In the genomic region with DNA sequence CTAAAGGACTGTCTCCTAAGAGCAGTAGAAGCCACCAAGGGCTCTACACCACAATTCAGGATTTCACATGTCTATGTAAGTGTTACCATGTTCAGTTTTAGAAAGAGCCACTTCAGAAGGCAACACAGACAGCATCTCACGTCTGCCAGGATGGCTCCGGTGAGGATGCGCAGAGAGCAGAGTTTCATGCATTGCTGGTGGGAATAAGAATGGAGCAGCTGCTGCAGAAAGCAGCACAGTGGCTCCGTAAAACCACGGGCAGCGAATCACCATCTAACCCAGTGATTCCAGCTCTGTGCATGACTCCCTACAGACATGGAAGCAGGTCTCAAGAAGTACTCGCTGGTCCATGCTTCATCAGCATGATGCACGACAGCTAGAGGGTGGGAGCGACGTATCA, we compare ENCODE assay signal across 19 mouse cellular contexts. TPM values are rescaled to one million over a fixed set of nuclear protein-coding genes. Genes with fewer than 3 reads are reported as not detected.
DNase-seq lines count a peak whose midpoint lies in the region; ATAC-seq and TF ChIP-seq lines count a peak whose summit lies in the region.
"Had no signal": no experiment of that assay in that cellular context is flagged by ENCODE, and none has a peak within 500 bp of the region (broad histone marks: within the 10 kb centered on the region; RNA-seq: fewer than 3 reads in every experiment).

No protein-coding gene starts in this region.

- no peaks in the 10 kb centered on the region for H3K36me3 ChIP-seq in intestine, embryonic 15.5 days
- no peaks in the 10 kb centered on the region for H3K36me3 ChIP-seq in intestine, embryonic 16.5 days (ENCODE audit: control insufficient read depth, insufficient read depth, low read length)
- H3K36me3 ChIP-seq in liver, adult 2 months (ENCODE audit: control insufficient read depth, insufficient read depth, low read length) = no peaks in the 10 kb centered on the region
- no peaks in the 10 kb centered on the region for H3K36me3 ChIP-seq in liver, embryonic 11.5 days (ENCODE audit: control insufficient read depth, insufficient read depth, low read length)
- H3K36me3 ChIP-seq: embryonic facial prominence, embryonic 10.5 days; embryonic facial prominence, embryonic 12.5 days; forebrain, embryonic 15.5 days had no signal

- no peak for TF ChIP-seq CTCF in liver, adult 2 months (IDR thresholded peaks at IDR 0.05; ENCODE audit: low read depth, low read length)

- no peaks in the 10 kb centered on the region for H3K9me3 ChIP-seq in intestine, embryonic 15.5 days
- H3K9me3 ChIP-seq in intestine, embryonic 16.5 days (ENCODE audit: control insufficient read depth, low read length) = no peaks in the 10 kb centered on the region
- H3K9me3 ChIP-seq in liver, embryonic 11.5 days (ENCODE audit: control insufficient read depth, low read length) = no peaks in the 10 kb centered on the region
- H3K9me3 ChIP-seq: embryonic facial prominence, embryonic 10.5 days; embryonic facial prominence, embryonic 12.5 days; forebrain, embryonic 13.5 days; forebrain, embryonic 15.5 days had no signal

- H3K4me2 ChIP-seq in intestine, embryonic 15.5 days (replicated peaks) = no peak overlapping the region
- H3K4me2 ChIP-seq in intestine, embryonic 16.5 days (ENCODE audit: low read depth, low read length) = no peak overlapping the region
- H3K4me2 ChIP-seq in liver, embryonic 11.5 days = no peak overlapping the region
- H3K4me2 ChIP-seq: embryonic facial prominence, embryonic 12.5 days; forebrain, embryonic 13.5 days; forebrain, embryonic 15.5 days had no signal

- DNase-seq in liver, adult 2 months (ENCODE audit: extremely low read depth, low read depth, low spot score) = no peak
- DNase-seq in liver, embryonic 11.5 days (ENCODE audit: low spot score) = no peak
- peak; percentile 21 for DNase-seq in right cerebral cortex, adult 18-20 months
- no peak for DNase-seq in right cerebral cortex, postnatal 36 days (ENCODE audit: low spot score in 2 of 2)
- no peak for DNase-seq in thymus, postnatal 10 days (ENCODE audit: low spot score in 2 of 2)
- DNase-seq: adrenal gland, postnatal 25 days; cerebellum, adult 11-12 months; cerebellum, adult 2 months; cerebellum, adult 9-10 months; cerebellum, postnatal 10 days; cerebellum, postnatal 25 days had no signal

- H3K9ac ChIP-seq in intestine, embryonic 15.5 days = no peak overlapping the region
- H3K9ac ChIP-seq in intestine, embryonic 16.5 days (ENCODE audit: low read depth, low read length) = no peak overlapping the region
- H3K9ac ChIP-seq in liver, adult 2 months (ENCODE audit: low read depth, low read length) = peak overlapping the region; percentile 19; the same call in 1 of the 2 replicates
- H3K9ac ChIP-seq in liver, embryonic 11.5 days (ENCODE audit: low read depth, low read length) = no peak overlapping the region
- H3K9ac ChIP-seq: embryonic facial prominence, embryonic 12.5 days; forebrain, embryonic 13.5 days; forebrain, embryonic 15.5 days had no signal

- no peak overlapping the region for H3K4me3 ChIP-seq in intestine, embryonic 15.5 days (replicated peaks)
- no peak overlapping the region for H3K4me3 ChIP-seq in intestine, embryonic 16.5 days (ENCODE audit: low read length)
- no peak overlapping the region for H3K4me3 ChIP-seq in liver, adult 2 months (ENCODE audit: insufficient read depth, low read depth, low read length)
- no peak overlapping the region for H3K4me3 ChIP-seq in liver, embryonic 11.5 days (ENCODE audit: low read depth, low read length)
- H3K4me3 ChIP-seq: embryonic facial prominence, embryonic 10.5 days; embryonic facial prominence, embryonic 12.5 days; forebrain, embryonic 13.5 days; forebrain, embryonic 15.5 days had no signal

- peak; percentile 8; the same call in 1 of the 2 replicates for ATAC-seq in intestine, embryonic 15.5 days
- ATAC-seq in intestine, embryonic 16.5 days = no peak
- no peak for ATAC-seq in liver, embryonic 11.5 days (replicated peaks; ENCODE audit: low FRiP score)
- ATAC-seq: forebrain, embryonic 13.5 days; forebrain, embryonic 15.5 days had no signal

- 0 out of 2 replicates have a peak, but pooled peaks cover 3% of the 10 kb centered on the region for H3K4me1 ChIP-seq in intestine, embryonic 15.5 days (replicated peaks)
- no peaks in the 10 kb centered on the region; the same call in 1 of the 2 replicates for H3K4me1 ChIP-seq in intestine, embryonic 16.5 days (ENCODE audit: control insufficient read depth, insufficient read depth, low read length)
- peaks cover 18% of the 10 kb centered on the region for H3K4me1 ChIP-seq in liver, adult 2 months (ENCODE audit: control insufficient read depth, insufficient read depth, low read length)
- no peaks in the 10 kb centered on the region for H3K4me1 ChIP-seq in liver, embryonic 11.5 days (replicated peaks; ENCODE audit: control insufficient read depth, insufficient read depth, low read length)
- H3K4me1 ChIP-seq: embryonic facial prominence, embryonic 10.5 days; embryonic facial prominence, embryonic 12.5 days; forebrain, embryonic 13.5 days; forebrain, embryonic 15.5 days had no signal

- no peaks in the 10 kb centered on the region for H3K27me3 ChIP-seq in intestine, embryonic 15.5 days (replicated peaks)
- H3K27me3 ChIP-seq in intestine, embryonic 16.5 days (replicated peaks; ENCODE audit: control insufficient read depth, insufficient read depth, low read length) = no peaks in the 10 kb centered on the region
- no peaks in the 10 kb centered on the region for H3K27me3 ChIP-seq in liver, adult 2 months (ENCODE audit: control insufficient read depth, insufficient read depth, low read length)
- no peaks in the 10 kb centered on the region for H3K27me3 ChIP-seq in liver, embryonic 11.5 days (replicated peaks; ENCODE audit: control insufficient read depth, insufficient read depth, low read length)
- H3K27me3 ChIP-seq: embryonic facial prominence, embryonic 12.5 days; forebrain, embryonic 13.5 days; forebrain, embryonic 15.5 days had no signal

- 88% methylated on average over 10 of the region's 10 CpGs for WGBS in intestine, embryonic 15.5 days
- WGBS in intestine, embryonic 16.5 days = 91% methylated on average over 10 of the region's 10 CpGs
- WGBS in liver, adult 2 months = 86% methylated on average over 10 of the region's 10 CpGs
- 86% methylated on average over 10 of the region's 10 CpGs for WGBS in liver, embryonic 11.5 days

- TF ChIP-seq POLR2A in liver, adult 2 months (IDR thresholded peaks at IDR 0.05; ENCODE audit: extremely low read depth, insufficient read depth, low read length) = no peak

- peaks cover 6% of the 10 kb centered on the region; the same call in 1 of the 2 replicates for H3K79me2 ChIP-seq in liver, adult 2 months (ENCODE audit: control insufficient read depth, insufficient read depth, low read length)

- no peak overlapping the region for H3K27ac ChIP-seq in intestine, embryonic 15.5 days
- H3K27ac ChIP-seq in intestine, embryonic 16.5 days (ENCODE audit: low read length) = no peak overlapping the region; the same call in 1 of the 2 replicates
- H3K27ac ChIP-seq in liver, adult 2 months (replicated peaks; ENCODE audit: insufficient read depth, low read depth, low read length) = peak overlapping the region; percentile 72
- H3K27ac ChIP-seq in liver, embryonic 11.5 days (ENCODE audit: low read depth, low read length) = no peak overlapping the region
- H3K27ac ChIP-seq: embryonic facial prominence, embryonic 10.5 days; embryonic facial prominence, embryonic 12.5 days; forebrain, embryonic 13.5 days; forebrain, embryonic 15.5 days had no signal

RNA-seq across cellular contexts. Expression of a gene that starts 31.5 kb away (rescaled TPM):
- polyA plus RNA-seq in intestine, embryonic 15.5 days (2015; fragmentation: Nextera tagmentation; extraction: Ambion mirVana) = 0.15 and 0.19 TPM in 2 replicates
- polyA plus RNA-seq in intestine, embryonic 16.5 days (2015; fragmentation: Nextera tagmentation; extraction: Ambion mirVana) = 0.07 and 0.17 TPM in 2 replicates
- 7.7 and 14.2 TPM in 2 replicates for total RNA-seq in liver, adult 2 months (2014; rRNA removed)
- 10.9 and 15.0 TPM in 2 replicates for polyA plus RNA-seq in liver, adult 2 months (2012; rRNA removed)
- 0.09 and 0.19 TPM in 2 replicates for polyA plus RNA-seq in liver, embryonic 11.5 days (2014; fragmentation: Nextera tagmentation; extraction: Ambion mirVana)
- total RNA-seq: MEL had no signal
- polyA plus RNA-seq: C2C12 had no signal

Comparison
In these comparisons a context has a peak if more than half of its experiments do, and no peak if none do; other contexts are left out.
1. RNA of a gene that starts 31.5 kb away (polyA plus RNA-seq): 10.9 to 15.0 TPM in liver, adult 2 months; 0.09 to 0.19 TPM in liver, embryonic 11.5 days, 0.07 to 0.17 TPM in intestine, embryonic 16.5 days and 0.15 to 0.19 TPM in intestine, embryonic 15.5 days; every median in the first group is over 10 times any median in the second.